In the genomic region with DNA sequence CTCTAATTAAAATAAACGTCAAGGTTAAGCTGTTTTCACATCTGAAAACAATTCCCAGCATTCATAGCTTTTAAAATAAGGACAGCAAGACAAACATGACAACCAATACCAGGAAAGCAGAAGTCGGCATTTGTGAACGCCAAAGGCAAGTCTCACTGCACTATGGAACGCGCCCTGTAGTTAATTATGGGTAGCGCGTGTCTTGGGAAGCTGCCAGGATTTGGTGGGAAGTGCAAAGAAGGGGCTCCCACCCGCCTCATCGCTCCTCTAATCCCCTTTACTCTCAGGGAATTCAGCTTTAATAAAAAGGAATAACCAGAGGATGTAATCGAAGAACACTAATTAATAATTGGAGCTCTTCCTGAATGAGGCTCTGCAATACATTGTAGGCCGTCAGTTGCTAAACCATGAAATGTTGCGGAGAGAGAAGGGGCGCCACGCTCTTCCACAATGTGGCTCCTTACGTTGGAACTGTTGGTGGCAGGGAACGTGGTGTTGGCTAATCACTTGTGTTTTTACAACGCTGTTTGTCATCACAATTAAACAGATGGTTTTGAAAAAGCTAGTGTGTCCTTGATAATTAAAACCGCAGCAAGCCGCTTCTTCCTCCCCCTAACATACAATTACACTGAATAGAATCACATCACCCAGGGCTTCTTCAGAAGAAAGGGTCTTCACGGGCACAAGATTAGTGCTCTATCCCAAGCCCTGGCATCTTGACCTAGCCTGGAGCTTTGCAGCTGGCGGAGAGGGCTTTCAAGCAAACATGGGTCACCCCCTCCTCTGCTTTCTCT, we compare ENCODE assay signal across 17 mouse cellular contexts. TPM values are rescaled to one million over a fixed set of nuclear protein-coding genes. Genes with fewer than 3 reads are reported as not detected.
DNase-seq lines count a peak whose midpoint lies in the region; ATAC-seq and TF ChIP-seq lines count a peak whose summit lies in the region.
"Had no signal": no experiment of that assay in that cellular context is flagged by ENCODE, and none has a peak within 500 bp of the region (broad histone marks: within the 10 kb centered on the region; RNA-seq: fewer than 3 reads in every experiment).

No protein-coding gene starts in this region.

- ATAC-seq in embryonic facial prominence, embryonic 11.5 days (replicated peaks; ENCODE audit: insufficient number of reproducible peaks, low FRiP score, low TSS enrichment, low read depth), result no peak
- ATAC-seq in hindbrain, postnatal 0 days, result no peak

- intact Hi-C loops in left cerebral cortex, postnatal 4 days (cut with DNase I), result no loop called here

- H3K36me3 ChIP-seq in embryonic facial prominence, embryonic 11.5 days (replicated peaks; ENCODE audit: control insufficient read depth, insufficient read depth, low read depth, low read length), result no peaks in the 10 kb centered on the region
- no peaks in the 10 kb centered on the region for H3K36me3 ChIP-seq in embryonic facial prominence, embryonic 10.5 days (replicated peaks)
- H3K36me3 ChIP-seq in hindbrain, postnatal 0 days (ENCODE audit: insufficient read depth, low read length), result no peaks in the 10 kb centered on the region
- H3K36me3 ChIP-seq: heart, embryonic 13.5 days; hindbrain, embryonic 15.5 days; neural tube, embryonic 12.5 days had no signal

- H3K4me3 ChIP-seq in embryonic facial prominence, embryonic 11.5 days (ENCODE audit: low read depth, low read length), result no peak overlapping the region
- no peak overlapping the region for H3K4me3 ChIP-seq in embryonic facial prominence, embryonic 10.5 days
- H3K4me3 ChIP-seq in hindbrain, postnatal 0 days (ENCODE audit: low read length), result no peak overlapping the region
- H3K4me3 ChIP-seq: heart, embryonic 13.5 days; hindbrain, embryonic 15.5 days; megakaryocyte, embryonic 14.5 days; neural tube, embryonic 12.5 days had no signal

- H3K4me2 ChIP-seq in embryonic facial prominence, embryonic 11.5 days (ENCODE audit: low read depth, low read length), result no peak overlapping the region
- no peak overlapping the region for H3K4me2 ChIP-seq in hindbrain, postnatal 0 days (ENCODE audit: low read depth, low read length)
- H3K4me2 ChIP-seq: heart, embryonic 13.5 days; hindbrain, embryonic 15.5 days; neural tube, embryonic 12.5 days had no signal

- DNase-seq in embryonic facial prominence, embryonic 11.5 days (ENCODE audit: low spot score), result peak; percentile 26
- DNase-seq in embryonic facial prominence, embryonic 10.5 days (ENCODE audit: low spot score), result no peak
- DNase-seq in left cerebral cortex, postnatal 4 days, result peak; percentile 45
- DNase-seq in left cerebral cortex, adult 9 months (ENCODE audit: low spot score in 2 of 2), result no peak
- peak; percentile 93 for DNase-seq in brain, embryonic 14.5 days (ENCODE audit: low read depth)
- peak; percentile 73 for DNase-seq in hindbrain, postnatal 0 days (ENCODE audit: low spot score)
- DNase-seq in testis, postnatal 10 days (ENCODE audit: low spot score), result no peak
- no peak for DNase-seq in spleen, postnatal 36 days (ENCODE audit: low spot score in 2 of 2)
- DNase-seq: adrenal gland, postnatal 14 days; gastrocnemius, postnatal 25 days; kidney, adult 8-10 months; liver had no signal

- WGBS in embryonic facial prominence, embryonic 11.5 days, result 69% methylated on average over 21 of the region's 21 CpGs
- WGBS in embryonic facial prominence, embryonic 10.5 days, result 79% methylated on average over 21 of the region's 21 CpGs
- 52% methylated on average over 21 of the region's 21 CpGs for WGBS in hindbrain, postnatal 0 days

- H3K9me3 ChIP-seq in embryonic facial prominence, embryonic 11.5 days (replicated peaks; ENCODE audit: control insufficient read depth, low read length), result no peaks in the 10 kb centered on the region
- no peaks in the 10 kb centered on the region for H3K9me3 ChIP-seq in embryonic facial prominence, embryonic 10.5 days
- no peaks in the 10 kb centered on the region for H3K9me3 ChIP-seq in hindbrain, postnatal 0 days (ENCODE audit: low read length)
- H3K9me3 ChIP-seq: heart, embryonic 13.5 days; hindbrain, embryonic 15.5 days; neural tube, embryonic 12.5 days had no signal

- H3K4me1 ChIP-seq in embryonic facial prominence, embryonic 11.5 days (ENCODE audit: control insufficient read depth, insufficient read depth, low read length), result no peaks in the 10 kb centered on the region
- H3K4me1 ChIP-seq in embryonic facial prominence, embryonic 10.5 days, result peaks cover 23% of the 10 kb centered on the region
- H3K4me1 ChIP-seq in hindbrain, postnatal 0 days (ENCODE audit: insufficient read depth, low read length), result no peaks in the 10 kb centered on the region
- H3K4me1 ChIP-seq: heart, embryonic 13.5 days; megakaryocyte, embryonic 14.5 days; neural tube, embryonic 12.5 days had no signal

- no peak for TF ChIP-seq POLR2A in brain, embryonic 14.5 days (IDR thresholded peaks at IDR 0.05; ENCODE audit: borderline replicate concordance, extremely low read depth, insufficient read depth, insufficient read length, poor library complexity, severe bottlenecking)

- H3K27ac ChIP-seq in embryonic facial prominence, embryonic 11.5 days (replicated peaks; ENCODE audit: low read depth, low read length), result no peak overlapping the region
- no peak overlapping the region for H3K27ac ChIP-seq in embryonic facial prominence, embryonic 10.5 days (replicated peaks)
- peak overlapping the region; percentile 12; the same call in 1 of the 2 replicates for H3K27ac ChIP-seq in hindbrain, postnatal 0 days
- H3K27ac ChIP-seq: heart, embryonic 13.5 days; hindbrain, embryonic 15.5 days; neural tube, embryonic 12.5 days had no signal

- no peak for TF ChIP-seq CTCF in brain, embryonic 14.5 days (IDR thresholded peaks at IDR 0.05; ENCODE audit: borderline replicate concordance, extremely low read depth, insufficient read depth, insufficient read length)
- no peak for TF ChIP-seq CTCF in hindbrain, postnatal 0 days (IDR thresholded peaks at IDR 0.05; ENCODE audit: low read depth)

- H3K27me3 ChIP-seq in embryonic facial prominence, embryonic 11.5 days (ENCODE audit: control insufficient read depth, insufficient read depth, low read length), result no peaks in the 10 kb centered on the region
- H3K27me3 ChIP-seq in embryonic facial prominence, embryonic 10.5 days (replicated peaks; ENCODE audit: low read depth, poor library complexity, severe bottlenecking), result no peaks in the 10 kb centered on the region
- no peaks in the 10 kb centered on the region for H3K27me3 ChIP-seq in hindbrain, postnatal 0 days (ENCODE audit: insufficient read depth, low read length)
- H3K27me3 ChIP-seq: hindbrain, embryonic 15.5 days; megakaryocyte, embryonic 14.5 days; neural tube, embryonic 12.5 days had no signal

- no peak overlapping the region for H3K9ac ChIP-seq in embryonic facial prominence, embryonic 11.5 days (replicated peaks; ENCODE audit: low read length)
- no peak overlapping the region for H3K9ac ChIP-seq in hindbrain, postnatal 0 days (replicated peaks; ENCODE audit: low read length)
- H3K9ac ChIP-seq: heart, embryonic 13.5 days; hindbrain, embryonic 15.5 days; neural tube, embryonic 12.5 days had no signal

RNA-seq across cellular contexts. Expression of gene Hydin, which starts 8.9 kb away (rescaled TPM):
- 0.17 TPM in 1 of 2 replicates, not detected in the other for polyA plus RNA-seq in embryonic facial prominence, embryonic 11.5 days (2014; fragmentation: Nextera tagmentation; extraction: Ambion mirVana)
- polyA plus RNA-seq in embryonic facial prominence, embryonic 10.5 days (2016; fragmentation: Nextera tagmentation; extraction: Ambion mirVana), result 0.04 and 0.14 TPM in 2 replicates
- total RNA-seq in left cerebral cortex, postnatal 4 days (2021), result under 1 TPM; 0.46 to 0.64 TPM
- 0.30 and 0.41 TPM in 2 replicates for polyA plus RNA-seq in brain, embryonic 14.5 days (2012; rRNA removed)
- 0.54 and 0.73 TPM in 2 replicates for total RNA-seq in hindbrain, postnatal 0 days (2014; rRNA removed)
- polyA plus RNA-seq in hindbrain, postnatal 0 days (2015; fragmentation: Nextera tagmentation; extraction: Ambion mirVana), result 0.39 and 0.48 TPM in 2 replicates
- polyA plus RNA-seq: small intestine, adult 2 months had no signal

Comparison
In these comparisons a context has a peak if more than half of its experiments do, and no peak if none do; other contexts are left out.
1. DNase-seq: peak in embryonic facial prominence, embryonic 11.5 days (single experiment), left cerebral cortex, postnatal 4 days (single experiment), brain, embryonic 14.5 days (single experiment) and hindbrain, postnatal 0 days (single experiment); none in embryonic facial prominence, embryonic 10.5 days (single experiment), left cerebral cortex, adult 9 months (0 of 2), testis, postnatal 10 days (single experiment) and spleen, postnatal 36 days (0 of 2).